Mouse (Mus musculus) fibroblast of lung, adult 2 months (primary cell): ENCODE results near the gene Mast4.

Experiments used
- DNase-seq: peaks from one replicate; pipeline ENCODE4 v3.0.0-alpha.2; 2011; ENCODE audit warnings: low read depth

The Mast4 gene

GRCm38 (mm10) chr13:102888895-102889490 is 445.3 kb downstream of the Mast4 start:
- DNase-seq = no peak

GRCm38 (mm10) chr13:102888211-102888610 is 446.1 kb downstream of the Mast4 start:
- DNase-seq = no peak

- DNase-seq = no peak
Observed at GRCm38 (mm10) chr13:102887534-102887933, 446.8 kb downstream of the Mast4 start.

- DNase-seq = no peak
Observed at GRCm38 (mm10) chr13:102886788-102887187, 447.5 kb downstream of the Mast4 start.

GRCm38 (mm10) chr13:102886147-102886546 is 448.1 kb downstream of the Mast4 start:
- no peak for DNase-seq

GRCm38 (mm10) chr13:102880381-102881076 is 453.8 kb downstream of the Mast4 start:
- DNase-seq = no peak

GRCm38 (mm10) chr13:102878631-102879030 is 455.7 kb downstream of the Mast4 start:
- no peak for DNase-seq

GRCm38 (mm10) chr13:102877766-102878325 is 456.5 kb downstream of the Mast4 start:
- no peak for DNase-seq

- DNase-seq = no peak
Observed at GRCm38 (mm10) chr13:102877154-102877553, 457.1 kb downstream of the Mast4 start.

GRCm38 (mm10) chr13:102875520-102875919 is 458.8 kb downstream of the Mast4 start:
- DNase-seq = no peak

- DNase-seq = no peak
Observed at GRCm38 (mm10) chr13:102875144-102875476, 459.2 kb downstream of the Mast4 start.

- no peak for DNase-seq
Observed at GRCm38 (mm10) chr13:102874465-102875143, 459.7 kb downstream of the Mast4 start.

GRCm38 (mm10) chr13:102873412-102874016 is 460.8 kb downstream of the Mast4 start:
- DNase-seq = no peak

- DNase-seq = no peak
Observed at GRCm38 (mm10) chr13:102871380-102872104, 462.8 kb downstream of the Mast4 start.

GRCm38 (mm10) chr13:102869541-102869940 is 464.8 kb downstream of the Mast4 start:
- no peak for DNase-seq

- DNase-seq = no peak
Observed at GRCm38 (mm10) chr13:102866816-102867215, 467.5 kb downstream of the Mast4 start.

GRCm38 (mm10) chr13:102865971-102866724 is 468.1 kb downstream of the Mast4 start:
- DNase-seq = no peak

- DNase-seq = no peak
Observed at GRCm38 (mm10) chr13:102865494-102865893, 468.8 kb downstream of the Mast4 start.

- DNase-seq = no peak
Observed at GRCm38 (mm10) chr13:102864840-102865239, 469.5 kb downstream of the Mast4 start.

GRCm38 (mm10) chr13:102864079-102864478 is 470.2 kb downstream of the Mast4 start:
- no peak for DNase-seq

- no peak for DNase-seq
Observed at GRCm38 (mm10) chr13:102862981-102863380, 471.3 kb downstream of the Mast4 start.
